Mouse (Mus musculus) forebrain, embryonic 16.5 days (tissue): ENCODE data around the gene Uqcc2. TPM values are rescaled to one million over a fixed set of nuclear protein-coding genes. Genes with fewer than 3 reads are reported as not detected.

Source experiments
- ATAC-seq: fragments of 200-750 bp; cut with Nextera tagmentation; 2 replicates; pipeline ENCODE4 v1.8.0; 2017; ENCODE audit warnings: mild to moderate bottlenecking, moderate library complexity
- H3K27ac ChIP-seq: fragments of 300-500 bp; sonication (generic); 2 replicates; pipeline ENCODE4 v1.5.1; 2014; ENCODE audit warnings: low read length, control low read depth
- H3K27me3 ChIP-seq: fragments of 300-500 bp; sonication (generic); replicated peaks from 2 replicates; pipeline ENCODE4 v1.6.1; 2014; ENCODE audit warnings: low read length; ENCODE audit not compliant: control insufficient read depth, insufficient read depth
- H3K36me3 ChIP-seq: fragments of 300-500 bp; sonication (generic); 2 replicates; pipeline ENCODE4 v1.6.1; 2014; ENCODE audit not compliant: control insufficient read depth, insufficient read depth
- H3K4me1 ChIP-seq: fragments of 300-500 bp; sonication (generic); replicated peaks from 2 replicates; pipeline ENCODE4 v1.6.1; 2014; ENCODE audit warnings: low read length; ENCODE audit not compliant: control insufficient read depth, insufficient read depth
- H3K4me2 ChIP-seq: fragments of 300-500 bp; sonication (generic); 2 replicates; pipeline ENCODE4 v1.6.1; 2014; ENCODE audit warnings: mild to moderate bottlenecking, low read length, control low read depth
- H3K4me3 ChIP-seq: fragments of 300-500 bp; sonication (generic); replicated peaks from 2 replicates; pipeline ENCODE4 v1.5.1; 2014; ENCODE audit warnings: mild to moderate bottlenecking, low read length, control low read depth
- H3K9ac ChIP-seq: fragments of 300-500 bp; sonication (generic); replicated peaks from 2 replicates; pipeline ENCODE4 v1.6.1; 2014; ENCODE audit warnings: low read depth, low read length, control low read depth
- H3K9me3 ChIP-seq: fragments of 300-500 bp; sonication (generic); 2 replicates; pipeline ENCODE4 v1.6.1; 2016; ENCODE audit warnings: low read length; ENCODE audit not compliant: control insufficient read depth
- WGBS: fragments of 180-500 bp; shearing (Covaris S2); extraction: QIAGEN DNeasy Blood & Tissue Kit; methylation state at CpG from one replicate; pipeline ENCODE4 v1.1.7; 2014; 5-methylcytosine and 5-hydroxymethylcytosine counted together
- microRNA-seq: library from miRNA; unstranded; fragments of <30 nt; microRNA quantifications from one replicate; pipeline ENCODE4, GENCODE M21; 2017
- polyA plus RNA-seq: library from polyadenylated mRNA; unstranded; fragments of >200 nt; fragmentation: Nextera tagmentation; extraction: Ambion mirVana; gene quantifications from 2 replicates; pipeline ENCODE4 v1.2.1, GENCODE M21; 2015

Gene Uqcc2
- polyA plus RNA-seq, 1 experiment from 2014 or later = 266 TPM

DNA sequence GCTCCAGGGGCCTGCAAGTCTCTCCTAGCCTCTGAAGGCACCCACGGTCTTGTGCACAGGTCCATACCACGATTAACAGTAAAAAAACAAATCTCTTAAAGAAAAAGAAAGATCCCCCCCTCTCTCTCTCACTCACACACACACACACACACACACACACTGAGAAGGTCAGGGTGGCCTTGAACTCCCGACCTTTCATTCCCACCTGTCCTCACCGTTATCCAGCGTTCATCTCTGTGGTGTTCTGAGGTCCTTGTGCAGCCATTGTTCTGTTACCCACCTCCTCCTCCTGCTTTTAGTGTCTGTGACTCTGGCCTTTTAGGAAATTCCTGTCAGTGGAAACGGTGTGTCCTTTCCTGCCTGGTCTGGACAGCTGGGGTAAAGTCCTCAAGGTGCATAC is 55.2 kb downstream of the Uqcc2 start:
- H3K27me3 ChIP-seq = no peaks in the 10 kb centered on the region
- H3K4me3 ChIP-seq = no peak overlapping the region
- H3K36me3 ChIP-seq = no peaks in the 10 kb centered on the region
- H3K9me3 ChIP-seq = no peaks in the 10 kb centered on the region
- no peak overlapping the region for H3K9ac ChIP-seq
- no peak for ATAC-seq
- no peak overlapping the region for H3K4me2 ChIP-seq
- no peak overlapping the region for H3K27ac ChIP-seq
- no peaks in the 10 kb centered on the region for H3K4me1 ChIP-seq
- 81% methylated on average over 6 of the region's 6 CpGs for WGBS

DNA sequence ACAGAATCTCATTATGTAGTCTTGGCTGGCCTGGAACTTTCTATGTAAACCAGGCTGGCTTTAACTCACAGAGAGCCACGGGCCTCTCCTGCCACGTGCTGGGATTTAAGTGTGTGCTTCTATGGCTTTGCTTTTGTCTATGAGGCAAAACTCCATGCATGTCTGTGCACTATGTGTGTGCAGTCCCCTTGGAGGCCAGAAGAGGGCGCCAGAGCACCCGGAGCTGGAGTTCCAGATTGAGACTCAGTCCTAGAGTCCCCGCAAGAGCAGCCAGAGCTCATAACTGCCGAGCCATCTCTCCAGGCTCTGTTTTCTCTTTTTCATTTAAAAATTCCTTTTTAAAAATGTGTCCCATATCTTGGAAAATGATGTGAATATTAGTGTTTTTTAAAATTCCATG is 55.8 kb downstream of the Uqcc2 start:
- no peaks in the 10 kb centered on the region for H3K36me3 ChIP-seq
- 83% methylated on average over 6 of the region's 6 CpGs for WGBS
- no peak overlapping the region for H3K4me3 ChIP-seq
- ATAC-seq = no peak
- H3K4me2 ChIP-seq = no peak overlapping the region
- H3K9me3 ChIP-seq = no peaks in the 10 kb centered on the region
- no peak overlapping the region for H3K27ac ChIP-seq
- no peaks in the 10 kb centered on the region for H3K27me3 ChIP-seq
- H3K9ac ChIP-seq = no peak overlapping the region
- H3K4me1 ChIP-seq = no peaks in the 10 kb centered on the region

DNA sequence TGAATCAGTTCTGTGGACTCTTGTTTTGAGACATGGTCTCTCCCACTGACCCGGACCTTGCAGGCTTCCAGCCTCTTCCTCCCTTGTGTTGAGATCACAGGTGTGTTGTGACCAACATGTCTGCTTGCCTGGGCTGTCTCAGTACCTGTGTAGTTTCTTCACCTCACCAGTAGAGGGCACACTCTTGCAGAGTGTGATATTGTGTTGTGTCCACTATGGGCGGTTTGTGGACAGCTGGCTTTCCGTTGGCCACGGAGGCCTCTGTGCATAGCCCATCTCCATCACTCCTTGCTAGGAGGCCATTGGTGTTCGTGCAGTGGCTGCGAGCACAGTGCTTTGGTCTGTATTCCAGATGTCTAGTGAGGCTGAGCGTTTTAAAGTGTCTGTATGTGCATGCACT is 56.6 kb downstream of the Uqcc2 start:
- H3K4me3 ChIP-seq = no peak overlapping the region
- H3K9ac ChIP-seq = no peak overlapping the region
- ATAC-seq = no peak
- H3K27me3 ChIP-seq = no peaks in the 10 kb centered on the region
- H3K4me1 ChIP-seq = no peaks in the 10 kb centered on the region
- H3K9me3 ChIP-seq = no peaks in the 10 kb centered on the region
- WGBS = 95% methylated on average over 7 of the region's 7 CpGs
- no peak overlapping the region for H3K27ac ChIP-seq
- H3K36me3 ChIP-seq = no peaks in the 10 kb centered on the region
- no peak overlapping the region for H3K4me2 ChIP-seq

DNA sequence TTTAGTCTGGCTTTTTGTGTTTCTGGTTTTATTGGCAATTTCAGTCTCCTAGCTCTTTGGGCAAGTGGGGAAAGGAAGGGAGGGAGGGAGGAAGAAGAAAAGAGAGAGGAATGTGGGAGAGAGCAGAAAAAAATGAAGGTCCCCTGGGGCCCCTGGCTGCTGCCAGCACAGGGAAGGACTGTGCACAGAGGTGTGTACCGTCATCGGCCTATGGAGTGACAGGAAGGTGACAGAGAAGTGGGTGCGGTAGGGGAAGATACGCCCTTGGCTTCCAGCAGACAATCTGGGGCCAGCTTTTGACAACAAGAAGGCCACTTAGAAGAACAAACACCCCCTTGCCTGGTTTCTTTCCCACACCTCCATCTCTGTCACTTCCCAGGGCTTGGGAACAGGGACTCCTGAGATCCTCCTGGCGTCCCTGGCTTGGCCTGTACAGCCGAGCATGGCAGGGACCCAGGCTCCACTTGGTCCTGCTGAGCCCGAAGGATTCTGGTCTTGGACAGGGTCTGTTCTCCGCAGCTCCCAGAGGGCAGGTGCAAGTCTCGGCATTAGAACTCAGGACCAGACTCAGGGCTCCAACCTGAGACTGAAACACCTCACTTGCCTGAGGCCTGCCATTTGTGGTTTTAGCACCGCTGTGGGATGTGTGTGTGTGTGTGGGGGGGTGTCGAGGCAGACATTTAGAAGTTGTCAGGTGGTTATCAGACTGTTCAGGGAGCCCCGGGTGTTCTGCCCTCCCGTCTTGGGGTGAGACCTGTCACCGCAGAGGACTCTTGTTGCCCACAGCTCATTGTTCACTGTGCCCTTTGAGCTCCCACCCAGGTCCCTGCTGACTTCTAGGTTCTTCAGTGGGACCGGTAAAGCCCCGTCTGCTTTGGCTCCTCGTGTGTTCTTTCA is 58.6 kb downstream of the Uqcc2 start:
- Histone ChIP-seq H3K4me2 (no peak overlapping the region), H3K4me1 (no peaks in the 10 kb centered on the region), H3K27me3 (no peaks in the 10 kb centered on the region), H3K9ac (no peak overlapping the region), H3K4me3 (no peak overlapping the region), H3K36me3 (no peaks in the 10 kb centered on the region), H3K27ac (no peak overlapping the region), H3K9me3 (no peaks in the 10 kb centered on the region)
- no peak for ATAC-seq
- WGBS = 87% methylated on average over 17 of the region's 17 CpGs

DNA sequence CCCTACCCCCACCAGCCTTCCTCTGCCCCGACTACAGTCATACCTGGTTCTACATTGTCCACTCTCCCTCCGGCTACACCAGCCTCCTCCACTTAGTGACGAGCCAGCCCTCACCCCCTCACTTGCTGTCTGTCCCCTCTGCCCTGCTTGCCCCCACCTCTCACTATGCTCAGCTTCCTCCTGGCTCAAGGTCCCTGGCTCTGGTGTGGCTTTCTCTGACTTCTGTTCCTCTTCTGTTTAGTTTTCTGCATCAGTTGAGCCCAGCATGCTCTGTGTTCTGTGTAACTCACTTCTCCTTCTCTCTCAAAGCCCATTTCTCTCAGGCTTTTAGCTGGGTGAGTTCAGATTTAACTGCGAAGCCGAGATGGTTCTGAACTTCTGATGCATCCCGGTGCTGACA is 59.5 kb downstream of the Uqcc2 start:
- Histone ChIP-seq H3K36me3 (no peaks in the 10 kb centered on the region), H3K27me3 (no peaks in the 10 kb centered on the region), H3K4me1 (no peaks in the 10 kb centered on the region), H3K9ac (no peak overlapping the region), H3K27ac (no peak overlapping the region), H3K4me3 (no peak overlapping the region), H3K9me3 (no peaks in the 10 kb centered on the region), H3K4me2 (no peak overlapping the region)
- no peak for ATAC-seq
- 70% methylated on average over 6 of the region's 6 CpGs for WGBS

DNA sequence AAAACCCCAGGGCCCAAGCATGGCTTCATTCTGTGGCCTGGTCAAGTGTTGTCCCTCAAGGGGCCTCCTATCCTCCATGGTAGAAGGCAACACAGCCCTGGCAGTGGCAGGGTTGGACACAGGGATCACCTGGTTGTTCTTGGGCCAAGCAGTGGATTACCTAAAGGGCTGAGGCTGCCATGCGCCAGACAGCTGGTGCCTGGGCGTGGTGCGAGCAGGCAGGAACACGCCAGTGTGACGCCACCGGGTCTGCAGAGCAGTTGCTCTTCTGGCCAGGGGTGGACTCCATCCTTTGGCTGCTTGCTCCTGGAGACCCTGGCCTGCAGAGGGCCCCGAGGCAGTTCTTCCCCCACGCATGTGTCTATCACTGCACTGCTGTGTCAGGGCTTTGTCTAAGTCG is 59.9 kb downstream of the Uqcc2 start:
- 69% methylated on average over 9 of the region's 9 CpGs for WGBS

DNA sequence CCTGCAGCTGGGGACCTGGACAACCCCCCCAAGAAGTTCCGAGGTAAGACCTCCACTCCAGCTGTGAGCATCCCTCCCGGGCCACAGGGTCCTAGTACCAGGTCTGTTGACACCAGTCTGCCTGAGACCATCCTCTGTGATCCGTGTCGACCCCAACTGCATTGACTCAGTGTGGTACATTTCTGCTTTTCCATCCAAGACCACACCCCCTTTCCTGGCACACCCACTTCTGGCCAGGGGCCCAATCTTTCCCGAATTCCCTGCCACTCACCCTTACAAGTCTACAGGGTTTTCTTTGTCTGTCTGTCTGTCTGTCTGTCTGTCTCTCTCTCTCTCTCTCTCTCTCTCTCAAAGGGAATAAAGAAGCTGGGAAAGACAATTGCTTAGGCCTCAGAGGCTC is 60.6 kb downstream of the Uqcc2 start:
- ATAC-seq = no peak
- no peak overlapping the region for H3K9ac ChIP-seq
- WGBS = 77% methylated on average over 5 of the region's 5 CpGs
- H3K4me1 ChIP-seq = no peaks in the 10 kb centered on the region
- no peak overlapping the region for H3K4me2 ChIP-seq
- no peak overlapping the region for H3K27ac ChIP-seq
- H3K9me3 ChIP-seq = no peaks in the 10 kb centered on the region
- no peaks in the 10 kb centered on the region for H3K27me3 ChIP-seq
- no peaks in the 10 kb centered on the region for H3K36me3 ChIP-seq
- H3K4me3 ChIP-seq = no peak overlapping the region

More for the DNA sequence above, 59.9 kb downstream of the Uqcc2 start:
- H3K4me2 ChIP-seq = no peak overlapping the region
- H3K4me3 ChIP-seq = no peak overlapping the region
- H3K4me1 ChIP-seq = no peaks in the 10 kb centered on the region
- H3K36me3 ChIP-seq = no peaks in the 10 kb centered on the region
- H3K27ac ChIP-seq = no peak overlapping the region
- no peaks in the 10 kb centered on the region for H3K9me3 ChIP-seq
- no peaks in the 10 kb centered on the region for H3K27me3 ChIP-seq
- ATAC-seq = no peak
- H3K9ac ChIP-seq = no peak overlapping the region

Small RNAs within 50 kb of the gene (microRNA-seq; reads per million reads assigned to microRNA genes)
- not detected for gene Mir7677

Other genes starting within 250 kb of the Uqcc2 start
- gene Kifc5b, start 216.8 kb downstream of the Uqcc2 start, polyA plus RNA-seq = 3.1 and 6.8 TPM in 2 replicates
- 16.2 and 19.7 TPM in 2 replicates for gene Phf1, start 200.9 kb downstream of the Uqcc2 start, polyA plus RNA-seq
- gene Cuta, start 194.3 kb downstream of the Uqcc2 start, polyA plus RNA-seq = 137 and 138 TPM in 2 replicates
- 5.4 and 5.8 TPM in 2 replicates for gene Syngap1, start 192.7 kb downstream of the Uqcc2 start, polyA plus RNA-seq
- 17.5 and 19.1 TPM in 2 replicates for gene Zbtb9, start 160.7 kb downstream of the Uqcc2 start, polyA plus RNA-seq
- gene Bak1, start 104.9 kb downstream of the Uqcc2 start, polyA plus RNA-seq = 2.2 and 2.7 TPM in 2 replicates
- gene Itpr3, start 76.6 kb downstream of the Uqcc2 start, polyA plus RNA-seq = 0.63 and 0.73 TPM in 2 replicates
- gene Ip6k3, start 33.9 kb upstream of the Uqcc2 start, polyA plus RNA-seq = 0.30 TPM in 1 of 2 replicates, not detected in the other
- gene Lemd2, start 70.6 kb upstream of the Uqcc2 start, polyA plus RNA-seq = 21.3 and 26.4 TPM in 2 replicates